Mouse (Mus musculus): ENCODE measurements around the gene Rad21l.

DNA sequence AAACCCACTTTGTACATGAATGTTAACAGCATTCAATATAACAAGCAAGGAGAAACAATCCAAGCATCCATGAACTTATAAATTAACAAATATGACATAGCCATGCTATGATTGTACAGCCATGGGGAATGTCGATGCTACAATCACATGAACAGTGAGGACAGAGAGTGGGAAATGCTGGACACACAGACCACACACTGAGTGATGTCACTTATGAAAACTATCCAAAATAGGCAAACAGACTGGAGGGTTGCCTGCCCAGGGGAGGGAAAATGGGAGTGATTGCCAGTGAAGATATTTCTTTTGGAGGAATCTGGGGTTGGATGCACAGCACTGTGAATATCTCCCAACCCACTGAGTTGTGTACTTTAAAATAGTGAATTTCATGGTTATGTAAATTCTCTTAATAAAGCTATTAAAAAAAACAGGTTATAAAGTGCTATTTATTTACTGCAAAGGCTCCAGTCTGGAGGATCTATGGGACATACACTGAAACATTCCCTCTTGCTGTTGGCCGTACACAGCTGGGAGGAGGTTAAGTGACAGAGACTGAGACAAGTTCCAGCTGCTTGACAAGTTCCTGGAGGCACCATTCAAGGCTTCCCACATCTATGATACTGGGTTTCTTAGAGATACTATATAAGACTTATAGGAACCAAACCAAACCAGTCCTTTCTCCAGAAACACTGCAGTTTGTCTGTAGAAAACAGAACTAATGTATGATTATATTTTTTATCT is 48.2 kb upstream of the Rad21l start:
- TF ChIP-seq CHD2 (IDR thresholded peaks at IDR 0.05; ENCODE audit: low read depth, low read length) (no peak), MAFK (IDR thresholded peaks at IDR 0.05; ENCODE audit: insufficient read depth, low read depth, low read length) (no peak), ZNF384 (IDR thresholded peaks at IDR 0.05; ENCODE audit: low read depth, low read length) (no peak)

All from ES-E14 (cell line).